Mouse (Mus musculus): ENCODE measurements around the gene Cnot10.

GRCm38 (mm10) chr9:114656701-114657100, 16.7 kb upstream of the Cnot10 start:
- TF ChIP-seq CTCF (IDR thresholded peaks at IDR 0.05; ENCODE audit: control insufficient read depth, insufficient read depth, low read length) = no peak
- TF ChIP-seq POLR2A (IDR thresholded peaks at IDR 0.05; ENCODE audit: borderline replicate concordance, control insufficient read depth, low read depth, low read length) = no peak
